Mouse (Mus musculus) c-Kit-positive CD71-positive TER-119-negative erythroid progenitor cells, embryonic 14.5 days (primary cell): Measurements from ENCODE around the gene Olfr9.
A peak's percentile ranks its signal among the peaks of the same experiment; 100 is the strongest.
"Not testable (repeated sequence)": the region's sequence is repeated elsewhere in the genome, so short reads cannot be mapped to it uniquely, and the experiment has no call there.

Experiments
- DNase-seq: peaks from one replicate; pipeline ENCODE4 v3.0.0-alpha.2; 2013; ENCODE audit warnings: low read depth

Olfr9 gene

DNA sequence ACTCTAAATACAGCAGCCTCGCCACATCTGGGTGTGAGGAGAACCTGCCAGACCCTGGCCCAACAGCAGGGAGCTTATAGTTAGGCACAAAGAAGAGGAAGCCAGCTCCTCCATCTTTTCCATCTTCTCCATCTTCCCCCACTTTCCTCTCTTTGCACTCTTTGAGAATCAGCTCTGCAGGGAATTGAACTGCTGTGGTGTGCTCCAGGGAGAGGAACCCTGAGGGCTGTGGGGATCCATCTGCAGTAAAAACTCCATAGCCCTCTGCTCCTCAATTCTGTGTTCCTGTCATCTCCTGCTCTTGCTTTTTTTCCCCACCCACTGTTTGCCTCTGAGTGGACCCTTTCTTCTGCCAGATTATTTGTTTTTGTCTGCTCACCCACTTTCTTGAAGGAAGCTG, at the start of gene Olfr9:
Gene Olfr9 (plus strand): TSS at position 301 of the 400 bp plus-strand sequence.
- DNase-seq: not testable (repeated sequence)

DNA sequence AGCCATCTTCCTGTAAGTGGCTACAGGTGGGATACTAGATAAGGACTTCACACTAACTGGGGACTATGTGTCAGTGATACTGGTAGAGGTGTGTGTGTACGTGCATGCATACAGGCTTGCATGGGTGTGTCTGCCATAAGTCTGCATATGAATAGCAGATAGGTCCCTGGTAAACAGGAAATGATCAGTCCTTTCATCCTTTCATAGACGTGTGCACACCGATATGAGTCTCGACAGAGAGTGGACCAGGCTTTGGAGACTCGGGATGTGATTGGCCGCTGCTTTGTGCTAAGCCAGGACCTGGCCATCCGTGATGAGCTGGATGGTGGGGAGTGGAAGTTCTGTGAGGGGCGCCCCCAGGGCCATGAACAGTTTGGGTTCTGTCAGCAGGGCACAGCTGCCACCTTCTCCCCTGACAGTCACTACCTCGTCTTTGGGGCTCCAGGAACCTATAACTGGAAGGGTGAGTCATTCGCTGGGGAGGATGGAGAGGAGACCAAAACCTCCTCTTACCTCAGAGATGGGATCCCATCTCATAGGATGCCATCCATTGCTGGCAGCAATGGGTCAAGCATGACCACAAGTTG, 48.7 kb upstream of the Olfr9 start:
- no peak for DNase-seq

DNA sequence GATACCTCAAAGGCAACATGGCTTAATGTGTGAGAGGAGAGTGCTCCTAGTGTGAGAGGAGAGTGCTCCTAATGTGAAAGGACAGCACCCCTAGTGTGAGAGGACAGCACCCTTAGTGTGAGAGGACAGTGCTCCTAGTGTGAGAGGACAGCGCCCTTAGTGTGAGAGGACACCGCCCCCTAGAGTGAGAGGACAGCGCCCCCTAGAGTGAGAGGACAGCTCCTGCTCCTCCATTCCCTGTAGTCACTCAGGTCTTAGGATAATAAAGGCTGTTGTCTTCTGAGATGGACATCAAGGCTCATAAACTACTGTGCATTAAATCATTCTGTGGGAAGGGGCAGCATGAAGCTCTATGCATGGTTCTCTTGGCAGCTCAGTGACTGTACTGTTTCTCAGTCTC, 43.6 kb upstream of the Olfr9 start:
- DNase-seq: peak; percentile 10

DNA sequence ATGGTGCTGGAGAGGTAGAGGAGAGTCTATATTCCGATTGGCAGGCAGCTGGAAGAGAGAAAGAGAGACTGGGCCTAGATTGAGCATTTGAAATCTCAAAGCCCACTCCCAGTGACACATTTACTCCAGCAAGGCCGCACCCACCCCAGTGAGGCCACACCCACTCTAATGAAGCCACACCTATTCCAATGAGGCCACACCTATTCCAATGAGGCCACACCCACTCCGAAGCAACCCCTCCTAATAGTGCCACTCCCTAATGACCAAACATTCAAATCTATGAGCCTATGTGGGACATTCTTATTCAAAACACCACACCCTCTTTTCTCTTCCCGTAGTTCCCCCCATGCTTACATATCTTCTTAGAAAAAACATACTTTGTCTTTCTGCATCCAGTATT, 41.7 kb upstream of the Olfr9 start:
- no peak for DNase-seq

DNA sequence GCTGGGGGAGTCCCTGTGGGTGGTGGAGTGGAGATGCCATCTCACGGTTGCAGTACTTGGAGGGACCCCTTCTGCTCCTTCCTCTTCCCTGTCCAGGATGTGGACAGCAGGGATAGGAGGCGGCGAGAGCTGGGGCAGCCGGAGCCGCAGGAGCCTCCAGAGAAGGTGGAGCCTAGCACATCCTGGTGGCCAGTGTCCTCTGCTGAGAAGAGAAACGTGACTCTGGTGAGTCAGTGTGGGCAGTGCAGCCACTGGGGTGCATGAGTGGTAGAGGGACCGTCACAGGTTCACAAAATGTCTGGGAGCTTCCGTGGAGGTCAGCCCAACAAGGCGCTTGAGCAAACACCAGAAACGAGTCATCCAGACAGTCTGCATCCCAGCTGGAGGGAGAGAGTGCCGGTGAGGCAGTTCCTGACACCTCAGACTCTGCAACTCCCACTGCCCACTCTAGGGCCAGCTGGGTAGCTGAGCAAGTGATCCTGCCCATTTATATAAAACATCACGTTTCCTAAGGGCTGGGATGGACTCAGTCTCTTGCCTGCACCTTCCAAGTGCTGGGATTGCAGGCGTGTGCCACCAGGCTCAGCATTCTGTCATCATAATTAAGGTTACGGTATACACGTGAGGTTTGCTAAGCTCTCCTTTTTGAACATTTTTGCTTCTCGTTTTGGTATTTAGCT, 38.9 kb upstream of the Olfr9 start:
- DNase-seq: no peak

DNA sequence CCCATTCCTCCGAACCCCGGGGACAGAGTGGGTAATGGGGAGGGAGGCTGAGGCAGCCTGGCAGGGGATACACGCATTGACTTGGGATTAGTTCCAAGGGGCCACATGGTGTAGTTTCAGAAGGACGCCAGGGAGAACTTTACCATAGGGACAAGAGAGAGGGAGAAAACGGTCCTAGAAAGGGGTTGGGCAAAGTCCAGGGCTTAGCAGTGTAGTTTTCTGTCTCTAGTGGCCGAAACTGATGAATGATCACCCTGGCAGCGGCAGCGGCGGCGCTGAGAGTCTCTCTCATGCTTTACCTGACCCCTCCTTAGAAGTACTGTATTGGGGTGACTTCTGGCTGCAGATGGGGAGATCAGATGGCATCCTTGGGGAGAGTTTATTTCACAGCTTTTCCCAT, 30.9 kb upstream of the Olfr9 start:
- DNase-seq: no peak

DNA sequence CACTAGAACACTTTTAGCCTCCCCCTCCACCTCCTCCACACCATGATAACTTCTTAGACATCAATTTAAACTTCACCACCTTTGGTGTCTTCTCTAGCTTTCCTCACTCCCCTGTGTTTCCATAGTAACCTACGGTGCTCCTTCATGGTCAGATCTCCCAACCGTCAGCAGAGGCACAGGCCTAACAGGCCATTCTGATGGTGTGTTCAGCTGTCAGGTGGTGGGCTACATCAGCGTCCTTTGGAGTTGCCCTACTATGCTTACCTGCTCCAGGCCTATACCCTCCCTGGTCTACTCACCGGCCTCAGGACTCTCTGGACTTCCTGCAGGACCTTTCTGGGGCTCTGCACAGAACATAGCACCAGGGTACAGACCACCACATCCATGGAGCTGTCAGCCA, 29.1 kb upstream of the Olfr9 start:
- no peak for DNase-seq

DNA sequence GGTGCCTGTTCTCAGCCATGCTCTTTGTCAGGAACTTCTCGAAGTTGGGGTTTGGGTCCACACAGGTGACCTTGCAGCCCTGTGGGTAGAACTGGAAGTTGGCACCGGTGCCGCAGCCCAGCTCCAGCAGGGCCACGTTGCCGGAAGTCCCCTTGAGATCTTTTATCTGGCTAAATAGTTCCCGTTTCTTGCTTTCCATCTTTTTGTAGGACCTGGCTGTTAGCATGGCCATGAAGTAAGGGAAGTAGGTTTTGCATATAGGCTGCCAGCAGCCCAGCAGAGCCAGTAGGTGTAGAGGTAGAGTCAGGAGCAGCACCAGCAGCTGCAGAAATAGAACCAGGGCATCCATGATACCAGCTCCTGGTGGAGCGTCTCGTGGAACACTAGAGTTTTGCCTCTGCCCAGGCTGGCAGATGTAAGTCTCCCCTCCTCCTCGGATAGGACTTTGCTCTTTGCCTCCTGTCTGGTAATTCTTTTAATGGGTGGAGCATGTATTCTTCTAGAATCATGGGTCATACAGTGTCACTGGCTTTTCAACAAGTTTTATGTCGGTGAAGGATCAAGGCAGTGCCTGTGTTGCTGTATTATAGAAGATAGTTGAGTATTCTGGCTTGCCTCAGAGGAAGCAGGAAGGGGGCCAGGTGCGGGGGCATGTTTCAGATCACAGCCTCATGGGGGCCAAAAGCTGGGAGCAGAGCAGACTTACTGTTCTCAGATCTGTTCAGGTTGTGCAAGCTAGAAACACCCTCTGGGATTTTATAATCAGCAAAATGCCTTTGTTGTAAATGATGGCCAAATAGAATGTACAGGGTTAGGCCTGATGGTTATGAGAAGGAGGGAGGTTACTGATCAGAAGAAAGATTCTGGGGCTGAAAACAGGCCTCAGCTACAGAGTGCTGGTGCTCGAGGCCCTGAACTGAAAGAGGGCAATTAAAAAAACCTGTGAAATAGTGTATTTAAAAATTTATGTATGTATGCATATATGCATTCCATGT, 28.3 kb upstream of the Olfr9 start, which contains the start of gene Mettl7b:
Gene Mettl7b (minus strand): TSS at position 399 of the 995 bp plus-strand sequence.
- no peak for DNase-seq

DNA sequence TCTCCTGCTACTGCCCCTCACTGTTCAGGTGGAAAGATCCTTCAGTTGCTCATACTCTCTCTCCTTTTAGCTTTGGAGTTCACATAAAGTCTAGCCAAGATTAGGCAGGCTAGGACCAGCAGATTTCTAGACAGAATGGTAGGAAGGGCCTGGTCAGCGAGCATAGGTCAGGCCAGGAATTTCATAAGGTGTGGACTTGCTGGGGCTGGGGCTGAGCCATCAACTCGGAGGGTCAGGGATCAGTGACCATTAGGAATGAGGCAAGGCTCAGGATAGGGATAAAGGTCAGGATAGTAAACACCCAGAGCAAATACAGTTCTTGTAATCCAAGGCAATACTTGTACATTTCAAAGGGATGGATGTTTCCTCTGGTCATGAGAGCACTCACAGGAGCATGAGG, 24.3 kb upstream of the Olfr9 start:
- no peak for DNase-seq

DNA sequence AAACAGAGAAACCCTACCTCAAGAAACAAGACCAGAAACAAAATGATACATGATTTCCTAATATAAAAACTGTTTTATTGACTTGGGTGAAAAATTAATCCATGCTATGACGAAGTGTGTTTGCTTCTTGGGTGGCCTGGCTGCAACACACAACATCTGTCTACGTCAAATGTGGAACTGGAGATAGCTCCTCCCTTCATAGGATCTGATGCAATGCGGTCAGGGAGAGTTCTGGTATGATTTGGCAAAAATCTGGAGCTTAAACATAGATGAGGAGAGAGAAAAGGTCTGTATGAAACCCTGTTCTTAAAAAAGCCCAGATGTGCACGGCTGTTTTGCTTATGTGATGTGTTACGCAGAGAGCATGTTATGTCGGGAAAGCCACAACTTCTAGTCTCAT, 23.4 kb upstream of the Olfr9 start:
- DNase-seq: no peak

DNA sequence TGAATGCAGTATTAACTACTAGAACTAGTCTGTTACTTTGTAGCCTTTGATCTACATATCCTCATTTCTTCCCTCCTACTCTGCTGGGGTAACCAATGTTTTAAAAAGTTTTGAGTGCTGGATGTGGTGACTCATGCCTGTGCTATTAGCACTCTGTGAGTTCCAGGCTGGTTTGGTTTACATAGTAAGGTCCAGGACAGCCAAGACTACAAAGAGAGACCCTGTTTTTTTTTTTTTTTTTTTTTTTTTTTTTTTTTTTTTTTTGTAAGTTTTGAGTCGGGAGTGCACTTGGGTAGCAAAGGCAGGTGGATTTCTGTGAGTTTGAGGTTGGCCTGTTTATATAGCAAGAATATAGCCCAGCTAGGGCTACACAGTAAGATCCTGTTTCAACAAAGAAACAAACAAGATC, 20.9 kb upstream of the Olfr9 start:
- DNase-seq: no peak

DNA sequence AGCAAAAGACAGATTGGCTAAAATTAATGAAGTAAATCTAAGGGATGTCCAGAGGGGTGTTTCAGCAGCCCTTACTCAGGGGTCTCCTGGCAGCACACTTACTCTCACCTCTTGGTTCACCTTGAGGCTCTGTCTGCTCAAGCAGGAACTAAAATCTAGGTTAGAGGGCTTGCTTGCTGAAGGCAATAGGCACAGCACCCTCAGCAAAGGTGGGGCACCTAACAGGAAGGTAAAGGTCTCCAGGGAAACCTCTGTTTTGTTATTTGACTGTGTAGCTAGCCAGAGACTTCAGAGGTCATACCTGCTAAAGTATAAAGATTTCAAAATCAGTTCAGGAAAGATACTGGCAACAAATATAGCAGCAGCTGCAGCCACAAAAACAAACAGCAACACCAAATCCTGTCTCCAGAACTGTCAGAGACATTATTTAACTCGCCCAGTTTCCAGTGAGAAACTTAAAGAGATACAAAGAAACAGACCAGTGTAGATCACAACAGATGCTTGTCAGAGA, 18.4 kb upstream of the Olfr9 start:
- DNase-seq: no peak

DNA sequence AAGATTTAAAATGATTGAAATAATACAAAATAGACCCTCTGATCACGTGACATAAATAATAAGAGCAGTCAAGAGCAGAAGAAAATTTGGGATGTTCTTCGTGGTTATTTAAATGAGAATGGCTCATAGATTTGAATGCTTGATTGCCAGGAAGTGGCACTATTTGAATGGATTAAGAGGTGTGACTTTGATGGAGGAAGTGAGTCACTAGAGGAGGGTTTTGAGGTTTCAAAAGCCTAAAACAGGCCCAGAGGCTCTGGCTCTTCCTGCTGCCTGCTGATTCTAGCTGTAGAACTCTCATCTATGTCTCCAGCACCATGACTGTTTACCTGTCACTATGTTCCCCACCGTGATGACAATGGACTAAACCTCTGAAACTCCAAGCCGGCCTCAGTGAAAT, 16.4 kb upstream of the Olfr9 start:
- no peak for DNase-seq

DNA sequence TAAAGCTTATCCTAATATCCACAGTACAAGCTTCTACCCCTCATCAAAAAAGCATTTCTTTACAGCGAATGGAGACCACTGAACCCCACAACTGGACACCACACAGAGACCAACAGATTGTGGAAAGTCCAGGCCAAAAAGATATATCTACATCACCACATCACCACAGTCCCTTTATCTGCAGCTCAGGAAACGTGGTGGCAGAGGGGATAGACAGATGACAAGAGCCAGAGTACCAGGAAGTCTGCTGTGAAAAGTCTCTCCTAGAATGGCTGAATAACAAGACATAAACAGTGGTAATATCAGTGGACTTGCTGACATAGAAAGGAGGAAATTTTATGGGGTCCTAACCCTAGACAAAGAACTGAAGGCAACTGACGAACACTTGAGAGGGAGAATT, 12.8 kb upstream of the Olfr9 start:
- no peak for DNase-seq

DNA sequence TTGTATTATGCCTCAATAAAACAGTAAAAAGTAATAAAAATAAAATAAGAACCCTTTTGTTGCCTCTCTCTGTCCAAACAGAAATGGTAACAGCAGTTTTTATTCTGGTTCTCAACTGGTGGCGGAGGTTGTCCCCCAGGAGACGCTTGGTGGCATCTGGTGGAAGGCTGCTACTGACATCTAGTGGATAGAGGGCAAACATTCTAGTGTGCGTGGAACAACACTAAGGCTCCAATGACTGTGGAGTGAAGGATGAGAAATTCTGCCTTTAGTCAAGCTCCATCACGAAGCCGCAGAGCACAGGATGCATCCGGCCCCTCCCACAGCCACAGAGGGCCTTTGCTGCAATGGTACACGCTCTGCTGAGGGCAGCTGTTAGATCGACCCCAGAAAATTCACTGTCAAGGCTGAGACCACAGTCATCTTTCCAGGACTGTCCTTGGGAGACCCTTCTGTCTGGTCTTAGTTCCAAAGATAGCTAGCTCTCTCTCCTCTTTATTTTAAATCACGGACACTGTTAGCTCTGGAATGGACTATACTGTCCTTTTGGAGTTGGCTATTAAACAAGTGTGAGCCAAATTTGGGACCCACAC, 11.6 kb upstream of the Olfr9 start:
- DNase-seq: peak; percentile 5

DNA sequence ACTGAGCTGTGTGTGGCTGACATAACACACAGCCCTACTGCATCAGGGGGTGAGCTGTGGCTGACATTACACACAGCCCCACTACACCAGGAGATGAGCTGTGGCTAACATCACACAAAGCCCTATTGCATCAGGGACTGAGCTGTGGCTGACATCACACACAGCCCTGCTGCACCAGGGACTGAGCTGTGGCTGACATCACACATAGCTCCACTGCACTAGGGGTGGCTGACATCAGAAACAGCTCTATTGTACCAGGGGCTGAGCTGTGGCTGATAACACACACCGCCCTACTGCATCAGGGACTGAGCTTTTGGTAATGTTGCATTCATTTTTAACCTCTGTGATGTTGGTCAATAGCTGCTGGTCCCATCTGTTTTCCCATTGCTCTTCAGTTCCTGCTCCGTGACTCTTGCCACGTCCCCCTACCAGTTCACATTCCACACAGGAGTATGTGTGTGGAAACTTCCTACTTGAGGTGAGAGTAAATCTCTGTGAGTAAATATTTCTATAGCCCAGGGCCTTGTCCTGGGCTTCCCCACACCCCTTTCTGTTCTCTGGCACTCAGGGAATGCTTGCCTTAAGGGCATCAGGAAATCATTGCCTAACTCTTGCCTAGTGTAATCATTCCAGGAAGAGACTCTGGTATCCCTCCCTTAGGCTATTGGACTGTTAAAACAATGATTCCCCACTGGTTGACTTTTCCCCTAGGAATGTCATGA, 8.4 kb upstream of the Olfr9 start:
- no peak for DNase-seq

DNA sequence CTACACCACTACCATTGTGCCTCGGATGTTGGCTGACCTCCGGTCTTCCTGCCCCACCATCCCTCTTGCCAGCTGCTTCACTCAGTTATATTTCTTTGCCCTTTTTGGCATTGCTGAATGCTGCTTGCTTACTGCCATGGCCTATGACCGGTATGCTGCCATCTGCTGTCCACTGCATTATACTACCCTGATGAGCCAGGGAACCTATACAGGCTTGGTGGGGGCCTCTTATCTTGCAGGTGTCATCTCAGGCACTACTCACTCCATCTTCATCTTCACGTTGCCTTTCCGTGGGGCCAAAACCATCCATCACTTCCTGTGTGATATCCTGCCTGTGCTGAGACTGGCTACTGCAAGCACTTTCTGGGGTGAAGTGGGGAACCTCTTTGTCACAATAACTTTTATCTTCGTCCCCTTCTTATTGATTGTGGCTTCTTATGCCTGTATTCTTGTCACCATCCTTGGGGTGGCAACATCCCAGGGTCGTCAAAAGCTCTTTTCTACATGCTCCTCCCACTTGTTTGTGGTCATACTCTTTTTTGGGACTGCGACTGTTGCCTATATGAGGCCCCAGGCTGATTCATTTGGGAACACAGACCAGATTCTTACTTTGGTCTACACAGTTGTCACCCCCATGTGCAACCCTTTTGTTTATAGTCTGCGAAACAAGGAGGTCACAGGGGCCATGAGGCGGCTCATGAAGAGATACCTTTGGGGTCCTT, 1.1 kb downstream of the Olfr9 start:
- not testable (repeated sequence) for DNase-seq

DNA sequence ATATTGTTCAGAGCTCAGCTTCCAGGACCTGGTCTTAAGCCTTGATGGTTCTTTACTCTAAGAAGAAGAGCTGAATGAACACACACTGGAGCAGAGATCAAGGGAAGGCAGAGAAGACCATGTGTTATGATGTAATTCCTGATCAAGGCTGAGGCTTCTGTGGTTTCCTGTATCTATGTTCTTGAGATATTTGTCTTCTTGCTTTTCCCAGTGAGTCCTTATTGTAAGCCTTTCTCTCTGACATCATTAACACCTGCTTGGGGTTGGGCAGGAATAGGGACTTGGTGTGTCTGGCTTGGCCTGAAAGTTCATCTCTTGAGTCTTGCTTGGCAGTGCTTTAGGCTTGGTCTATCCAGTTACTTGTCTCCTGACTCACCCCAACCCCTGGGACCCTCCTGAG, 1.8 kb downstream of the Olfr9 start:
- DNase-seq: no peak

DNA sequence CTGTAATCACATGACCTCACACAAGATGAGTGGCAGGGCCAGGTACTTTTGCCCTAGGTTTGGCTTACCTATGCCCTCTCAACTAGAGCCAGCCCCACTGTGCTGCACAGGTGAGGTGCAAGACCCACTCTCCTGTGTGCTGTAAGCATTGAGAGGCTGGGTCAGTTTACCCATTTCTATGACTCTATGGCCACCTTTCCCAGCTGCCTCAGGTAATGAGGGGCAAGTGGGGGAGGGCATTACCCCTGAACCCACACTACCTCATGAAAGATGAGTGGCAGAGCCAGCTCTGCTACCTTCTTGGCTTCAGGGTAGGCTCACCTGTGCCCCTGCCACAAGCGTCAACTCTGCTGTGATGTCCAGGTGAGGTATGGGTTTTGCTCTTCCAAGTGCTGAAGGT, 6.6 kb downstream of the Olfr9 start:
- DNase-seq: no peak

DNA sequence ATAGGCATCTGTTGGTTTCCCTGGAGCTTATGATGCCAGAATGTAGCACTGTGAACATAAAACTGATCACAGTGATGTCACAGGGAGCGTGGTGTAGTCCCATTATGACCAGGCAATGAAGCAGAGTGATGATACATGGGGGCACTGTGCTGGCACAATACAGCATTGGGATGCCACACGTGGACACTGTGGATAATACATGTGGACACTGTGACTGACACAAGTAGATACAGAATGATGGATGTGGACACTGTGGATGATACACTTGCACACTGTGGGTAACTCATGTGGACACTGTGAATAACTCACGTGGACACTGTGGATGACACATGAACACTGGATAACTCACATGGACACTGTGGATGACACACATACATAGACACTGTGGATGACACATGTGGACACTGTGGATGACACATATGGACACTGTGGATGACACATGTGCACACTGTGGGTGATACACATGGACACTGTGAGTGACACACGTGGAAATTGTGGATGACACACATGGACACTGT, 7.4 kb downstream of the Olfr9 start:
- DNase-seq: no peak
